Mouse (Mus musculus) subcutaneous adipose tissue, adult 2 months (tissue): ENCODE measurements around the gene 1190005I06Rik. TPM values are rescaled to one million over a fixed set of nuclear protein-coding genes. Genes with fewer than 3 reads are reported as not detected.

Experiments used
- polyA plus RNA-seq: library from polyadenylated mRNA; depleted of rRNA; stranded (reverse); fragments of >200 nt; gene quantifications from 2 replicates; pipeline ENCODE4 v1.2.3, GENCODE M21; 2012; ENCODE audit warnings: low replicate concordance; rRNA removed

Gene 1190005I06Rik
- polyA plus RNA-seq, result 14.9 and 20.5 TPM in 2 replicates

GRCm38 (mm10) chr8:120647532-120647931 lies at the start of gene 1190005I06Rik:
TSS of gene 1190005I06Rik (minus strand) at chr8:120647632.

GRCm38 (mm10) chr8:120668374-120668905 lies 21.0 kb upstream of the 1190005I06Rik start, which contains the start of gene Emc8:
TSS of gene Emc8 (minus strand) at chr8:120668573.

GRCm38 (mm10) chr8:120667561-120668373 lies 20.3 kb upstream of the 1190005I06Rik start, which contains the start of the genes Gm27021 and Cox4i1:
TSS of gene Gm27021 (minus strand) at chr8:120668079.
TSS of gene Cox4i1 (plus strand) at chr8:120668222.

GRCm38 (mm10) chr8:120588908-120589771 lies 58.3 kb downstream of the 1190005I06Rik start, which contains the start of gene Gins2:
TSS of gene Gins2 (minus strand) at chr8:120589304.

Other genes with a start within 250 kb of the 1190005I06Rik start
- 25.1 and 25.7 TPM in 2 replicates for gene Gins2, start 58.3 kb downstream of the 1190005I06Rik start, polyA plus RNA-seq
- gene Gm27021, start 20.4 kb upstream of the 1190005I06Rik start, polyA plus RNA-seq, result 1.2 and 2.5 TPM in 2 replicates
- gene Cox4i1, start 20.6 kb upstream of the 1190005I06Rik start, polyA plus RNA-seq, result 1,273 and 1,531 TPM in 2 replicates
- 112 and 118 TPM in 2 replicates for gene Emc8, start 20.9 kb upstream of the 1190005I06Rik start, polyA plus RNA-seq
- 20.2 and 30.0 TPM in 2 replicates for gene Irf8, start 88.7 kb upstream of the 1190005I06Rik start, polyA plus RNA-seq